Mouse (Mus musculus) heart, embryonic 12.5 days (tissue): ENCODE measurements around the gene Btbd10. TPM values are rescaled to one million over a fixed set of nuclear protein-coding genes. Genes with fewer than 3 reads are reported as not detected.

Source experiments
- ATAC-seq: fragments of 200-750 bp; cut with Nextera tagmentation; 2 replicates; pipeline ENCODE4 v1.8.0; 2017; ENCODE audit warnings: moderate TSS enrichment, moderate library complexity; ENCODE audit not compliant: insufficient number of reproducible peaks, low FRiP score
- H3K27ac ChIP-seq: fragments of 300-500 bp; sonication (generic); 2 replicates; pipeline ENCODE4 v1.5.1; 2016; ENCODE audit warnings: mild to moderate bottlenecking, moderate library complexity; ENCODE audit not compliant: poor library complexity, severe bottlenecking
- H3K27me3 ChIP-seq: fragments of 300-500 bp; sonication (generic); replicated peaks from 2 replicates; pipeline ENCODE4 v1.6.1; 2016; ENCODE audit warnings: mild to moderate bottlenecking, moderate library complexity
- H3K36me3 ChIP-seq: fragments of 300-500 bp; sonication (generic); 2 replicates; pipeline ENCODE4 v1.6.1; 2016; ENCODE audit warnings: mild to moderate bottlenecking, moderate library complexity
- H3K4me1 ChIP-seq: fragments of 300-500 bp; sonication (generic); replicated peaks from 2 replicates; pipeline ENCODE4 v1.6.1; 2016; ENCODE audit warnings: mild to moderate bottlenecking
- H3K4me2 ChIP-seq: fragments of 300-500 bp; sonication (generic); 2 replicates; pipeline ENCODE4 v1.6.1; 2016; ENCODE audit warnings: mild to moderate bottlenecking, moderate library complexity
- H3K4me3 ChIP-seq: fragments of 300-500 bp; sonication (generic); 2 replicates; pipeline ENCODE4 v1.5.1; 2016; ENCODE audit warnings: mild to moderate bottlenecking
- H3K9ac ChIP-seq: fragments of 300-500 bp; sonication (generic); 2 replicates; pipeline ENCODE4 v1.6.1; 2016; ENCODE audit warnings: mild to moderate bottlenecking, moderate library complexity
- H3K9me3 ChIP-seq: fragments of 300-500 bp; sonication (generic); replicated peaks from 2 replicates; pipeline ENCODE4 v1.6.1; 2016; ENCODE audit warnings: mild to moderate bottlenecking, moderate library complexity
- WGBS: fragments of 180-500 bp; shearing (Covaris S2); methylation state at CpG from one replicate; pipeline ENCODE4 v1.1.7; 2016; 5-methylcytosine and 5-hydroxymethylcytosine counted together
- polyA plus RNA-seq: library from polyadenylated mRNA; unstranded; fragments of >200 nt; fragmentation: Nextera tagmentation; extraction: Ambion mirVana; gene quantifications from 2 replicates; pipeline ENCODE4 v1.2.1, GENCODE M21; 2016

Btbd10 gene
- polyA plus RNA-seq, 1 experiment from 2014 or later: 24.0 TPM

DNA sequence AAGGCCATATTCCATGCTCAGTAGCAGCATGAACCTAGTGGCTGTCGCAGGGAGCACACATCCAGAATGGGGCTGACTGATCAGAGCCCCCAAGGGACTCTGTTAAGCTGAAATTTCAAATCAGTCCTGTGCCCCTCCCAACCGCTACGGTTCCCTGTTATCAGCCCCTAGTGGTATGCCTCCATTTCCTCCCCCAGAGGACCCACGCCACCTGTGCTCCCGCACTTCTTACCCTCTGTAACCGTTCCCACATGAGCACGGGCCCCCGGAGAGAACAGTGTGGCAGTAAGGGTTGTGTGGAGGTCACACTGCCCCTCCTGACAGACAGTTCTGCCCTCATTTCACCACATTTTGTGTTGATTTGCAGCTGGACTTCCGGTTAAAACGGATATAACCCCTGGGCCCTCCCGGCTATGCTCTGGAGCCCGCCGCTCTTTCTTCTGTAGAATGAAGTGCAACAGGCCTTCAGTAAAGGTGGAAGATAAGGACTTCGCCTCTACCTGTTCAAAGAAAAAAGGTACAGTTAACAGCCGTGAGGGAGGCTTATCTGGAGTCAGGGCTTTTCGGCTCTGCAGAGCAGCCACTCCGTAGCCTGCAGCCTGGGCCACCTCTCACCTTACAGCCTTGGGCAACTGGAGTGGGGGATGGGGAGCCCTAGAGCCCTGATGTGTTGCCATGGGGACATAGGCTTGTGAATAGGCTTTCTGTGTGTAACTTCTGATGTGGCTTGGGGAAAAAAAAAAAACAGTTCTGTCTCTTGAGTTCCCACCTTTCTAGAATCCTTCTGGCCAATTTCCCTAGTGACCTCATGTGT, 73.9 kb downstream of the Btbd10 start:
- H3K36me3 ChIP-seq: peaks cover 13% of the 10 kb centered on the region
- peaks cover 13% of the 10 kb centered on the region for H3K4me1 ChIP-seq
- 0 out of 2 replicates have a peak overlapping the region, but pooled peaks have one; percentile 1 for H3K4me3 ChIP-seq
- no peaks in the 10 kb centered on the region for H3K27me3 ChIP-seq
- WGBS: 23% methylated on average over 17 of the region's 17 CpGs
- H3K27ac ChIP-seq: no peak overlapping the region
- H3K9ac ChIP-seq: 0 out of 2 replicates have a peak overlapping the region, but pooled peaks have one; percentile 31
- peak overlapping the region; percentile 44 for H3K4me2 ChIP-seq
- no peaks in the 10 kb centered on the region for H3K9me3 ChIP-seq
- ATAC-seq: peak; percentile 55; the same call in 1 of the 2 replicates

DNA sequence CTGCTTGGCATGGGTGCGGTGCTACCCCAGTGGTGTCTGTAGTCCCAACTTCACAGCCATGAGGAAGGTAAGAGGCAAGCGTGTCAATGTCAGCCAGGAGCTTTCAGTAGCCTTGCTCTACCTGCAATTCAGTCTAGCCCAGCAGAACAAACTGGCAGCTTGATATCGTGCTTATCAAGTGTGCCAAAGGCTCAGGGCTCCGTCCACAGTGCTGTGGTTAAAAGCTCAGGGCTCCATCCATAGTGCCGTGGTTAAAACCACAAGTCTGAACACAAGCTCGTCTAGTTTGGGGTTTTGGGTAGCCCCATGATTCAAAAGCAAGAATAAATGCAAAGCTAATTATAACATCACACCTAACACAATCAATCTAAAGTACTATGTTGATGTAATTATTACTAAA, 74.6 kb downstream of the Btbd10 start:
- no peak overlapping the region for H3K4me3 ChIP-seq
- no peak overlapping the region for H3K9ac ChIP-seq
- H3K36me3 ChIP-seq: peaks cover 15% of the 10 kb centered on the region
- peaks cover 13% of the 10 kb centered on the region for H3K4me1 ChIP-seq
- no peaks in the 10 kb centered on the region for H3K27me3 ChIP-seq
- no peak overlapping the region for H3K27ac ChIP-seq
- 79% methylated on average over 6 of the region's 6 CpGs for WGBS
- no peak overlapping the region for H3K4me2 ChIP-seq
- no peaks in the 10 kb centered on the region for H3K9me3 ChIP-seq
- no peak for ATAC-seq

DNA sequence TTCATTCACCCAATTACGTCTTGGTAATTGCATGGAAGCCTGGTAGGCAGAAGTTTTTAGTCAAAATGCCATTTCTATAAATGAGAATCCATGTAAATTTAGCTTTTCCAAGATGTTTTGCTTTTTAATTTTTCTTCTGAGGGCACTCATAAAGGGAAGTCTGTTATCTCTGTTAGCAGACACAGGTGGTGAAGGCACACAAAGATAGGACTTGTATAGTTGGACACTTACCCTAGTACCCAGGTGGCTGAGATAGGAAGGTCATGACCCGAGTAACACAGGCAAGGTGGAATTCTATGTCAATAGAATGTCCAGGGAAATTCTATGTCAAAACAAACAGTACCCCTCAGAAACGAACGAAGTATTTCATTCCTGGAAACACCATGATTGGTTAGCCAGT, 77.0 kb downstream of the Btbd10 start:
- Histone ChIP-seq H3K9ac (no peak overlapping the region), H3K27ac (no peak overlapping the region), H3K4me3 (no peak overlapping the region), H3K4me1 (peaks cover 13% of the 10 kb centered on the region), H3K36me3 (peaks cover 15% of the 10 kb centered on the region), H3K9me3 (no peaks in the 10 kb centered on the region), H3K27me3 (no peaks in the 10 kb centered on the region), H3K4me2 (no peak overlapping the region)
- ATAC-seq: no peak
- 73% methylated on average over 4 of the region's 4 CpGs for WGBS

DNA sequence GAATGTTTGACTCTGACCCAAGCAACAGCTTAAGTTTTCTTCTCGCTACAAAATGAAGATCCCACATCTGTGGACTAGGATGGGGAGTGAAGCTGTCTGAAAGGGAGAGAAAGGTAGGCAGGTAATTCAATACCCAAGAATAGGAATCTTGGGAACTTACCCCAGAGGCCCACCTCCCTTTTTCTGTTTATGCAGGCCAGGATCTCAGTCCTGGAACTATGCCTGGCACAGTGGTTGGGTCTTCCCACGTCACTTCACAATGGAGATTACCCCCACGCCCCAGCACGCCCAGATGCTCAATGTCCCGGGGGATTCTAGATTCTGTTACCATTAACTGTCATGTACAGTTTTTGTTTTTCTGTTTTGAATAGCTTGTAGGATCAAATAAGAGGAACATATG, 77.5 kb downstream of the Btbd10 start:
- no peak overlapping the region for H3K9ac ChIP-seq
- H3K27ac ChIP-seq: no peak overlapping the region
- no peak overlapping the region for H3K4me3 ChIP-seq
- H3K4me1 ChIP-seq: peaks cover 13% of the 10 kb centered on the region
- no peak for ATAC-seq
- H3K9me3 ChIP-seq: no peaks in the 10 kb centered on the region
- H3K27me3 ChIP-seq: no peaks in the 10 kb centered on the region
- no peak overlapping the region for H3K4me2 ChIP-seq
- WGBS: 80% methylated on average over 5 of the region's 5 CpGs
- H3K36me3 ChIP-seq: peaks cover 15% of the 10 kb centered on the region

DNA sequence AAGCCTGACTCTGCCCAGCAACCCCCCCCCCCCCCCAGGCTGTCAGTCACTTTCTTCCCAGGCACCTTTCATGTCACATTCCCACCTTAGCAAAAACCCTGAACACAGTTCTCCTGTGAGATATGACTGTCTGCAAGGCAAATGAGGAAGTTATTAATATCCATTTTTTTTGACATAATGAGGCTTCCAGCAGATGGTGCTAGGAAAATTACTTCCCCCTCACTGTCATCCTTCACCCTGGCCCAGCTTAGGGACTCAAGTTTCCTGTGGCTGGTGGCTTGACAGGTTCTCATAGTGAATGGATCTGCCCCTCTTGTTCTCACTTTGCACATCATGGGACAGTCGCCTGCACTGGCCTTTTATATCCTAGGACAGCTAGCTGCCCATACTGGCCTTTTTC, 80.0 kb downstream of the Btbd10 start:
- peaks cover 18% of the 10 kb centered on the region for H3K36me3 ChIP-seq
- H3K9me3 ChIP-seq: no peaks in the 10 kb centered on the region
- H3K4me3 ChIP-seq: no peak overlapping the region
- H3K9ac ChIP-seq: no peak overlapping the region
- 80% methylated on average over 1 of the region's 1 CpGs for WGBS
- H3K4me2 ChIP-seq: no peak overlapping the region
- H3K27me3 ChIP-seq: no peaks in the 10 kb centered on the region
- ATAC-seq: no peak
- H3K4me1 ChIP-seq: 0 out of 2 replicates have a peak, but pooled peaks cover 3% of the 10 kb centered on the region
- H3K27ac ChIP-seq: no peak overlapping the region

DNA sequence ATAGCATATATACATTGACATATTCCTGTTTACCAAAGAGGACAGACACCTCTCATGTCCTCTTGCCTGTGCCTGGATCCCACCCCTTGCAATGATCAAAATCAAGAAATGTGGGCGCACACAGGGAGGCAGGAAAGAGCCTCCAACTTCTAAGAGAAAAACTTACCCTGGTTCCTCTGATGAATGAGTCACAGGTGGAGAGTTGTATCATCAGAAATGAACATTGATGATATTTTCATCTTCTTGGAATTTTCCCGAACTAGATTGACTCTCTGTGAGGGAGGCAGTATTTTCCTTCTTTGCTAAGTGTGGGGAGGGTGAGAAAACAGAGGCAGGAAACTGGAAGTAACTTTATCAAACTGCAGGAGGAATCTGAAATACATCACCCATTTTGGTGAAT, 83.8 kb downstream of the Btbd10 start:
- peaks cover 23% of the 10 kb centered on the region for H3K36me3 ChIP-seq
- no peak overlapping the region for H3K27ac ChIP-seq
- H3K4me1 ChIP-seq: no peaks in the 10 kb centered on the region
- H3K9me3 ChIP-seq: no peaks in the 10 kb centered on the region; the same call in 1 of the 2 replicates
- WGBS: 66% methylated on average over 2 of the region's 2 CpGs
- no peak for ATAC-seq
- no peaks in the 10 kb centered on the region for H3K27me3 ChIP-seq
- H3K4me2 ChIP-seq: no peak overlapping the region
- H3K4me3 ChIP-seq: no peak overlapping the region
- no peak overlapping the region for H3K9ac ChIP-seq

DNA sequence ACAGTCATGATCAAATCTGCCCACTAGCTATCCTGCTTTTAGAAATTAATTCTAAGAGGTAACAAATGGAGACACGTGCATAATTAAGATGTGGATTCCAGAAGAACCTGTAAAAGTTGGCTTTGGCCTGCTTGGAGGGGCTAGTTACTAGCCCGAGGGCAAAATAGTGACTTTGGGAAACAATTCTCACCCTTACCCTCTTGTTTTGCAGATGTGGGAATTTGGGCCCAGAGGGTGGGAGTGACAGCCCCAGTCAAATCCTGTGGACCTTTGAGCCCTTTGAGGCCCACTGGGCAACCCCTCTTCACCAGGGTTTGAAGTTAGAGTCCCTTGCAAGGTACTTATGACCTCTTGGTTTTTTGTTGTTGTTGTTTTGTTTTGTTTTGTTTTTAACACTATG, 89.9 kb downstream of the Btbd10 start:
- WGBS: 66% methylated on average over 2 of the region's 2 CpGs

DNA sequence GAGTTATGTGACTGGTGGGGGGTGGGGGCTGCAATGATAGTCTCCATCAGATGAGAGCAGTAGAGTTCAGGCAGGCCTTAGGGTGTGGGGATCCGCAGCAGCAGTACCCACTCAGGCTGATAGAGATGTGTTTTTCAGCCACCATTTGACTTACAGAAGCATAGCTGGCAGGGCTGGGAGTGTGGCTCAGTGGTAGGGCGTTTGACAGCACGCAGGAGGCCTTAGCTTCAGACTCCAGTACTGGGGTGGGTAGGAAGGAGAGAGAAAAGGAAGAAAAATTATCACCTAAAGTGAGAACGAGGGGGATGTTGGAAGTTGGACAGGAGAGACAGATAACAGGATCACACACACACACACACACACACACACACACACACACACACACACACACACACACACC, 90.7 kb downstream of the Btbd10 start:
- Histone ChIP-seq H3K27ac (no peak overlapping the region), H3K27me3 (no peaks in the 10 kb centered on the region), H3K9ac (no peak overlapping the region), H3K4me2 (no peak overlapping the region), H3K4me3 (no peak overlapping the region), H3K9me3 (no peaks in the 10 kb centered on the region; the same call in 1 of the 2 replicates), H3K36me3 (peaks cover 5% of the 10 kb centered on the region), H3K4me1 (no peaks in the 10 kb centered on the region)
- no peak for ATAC-seq
- 65% methylated on average over 4 of the region's 4 CpGs for WGBS

More for the DNA sequence above, 89.9 kb downstream of the Btbd10 start:
- Histone ChIP-seq H3K4me1 (no peaks in the 10 kb centered on the region), H3K4me2 (no peak overlapping the region), H3K4me3 (no peak overlapping the region), H3K9me3 (no peaks in the 10 kb centered on the region; the same call in 1 of the 2 replicates), H3K9ac (no peak overlapping the region), H3K27me3 (no peaks in the 10 kb centered on the region), H3K27ac (no peak overlapping the region), H3K36me3 (peaks cover 5% of the 10 kb centered on the region)
- no peak for ATAC-seq

DNA sequence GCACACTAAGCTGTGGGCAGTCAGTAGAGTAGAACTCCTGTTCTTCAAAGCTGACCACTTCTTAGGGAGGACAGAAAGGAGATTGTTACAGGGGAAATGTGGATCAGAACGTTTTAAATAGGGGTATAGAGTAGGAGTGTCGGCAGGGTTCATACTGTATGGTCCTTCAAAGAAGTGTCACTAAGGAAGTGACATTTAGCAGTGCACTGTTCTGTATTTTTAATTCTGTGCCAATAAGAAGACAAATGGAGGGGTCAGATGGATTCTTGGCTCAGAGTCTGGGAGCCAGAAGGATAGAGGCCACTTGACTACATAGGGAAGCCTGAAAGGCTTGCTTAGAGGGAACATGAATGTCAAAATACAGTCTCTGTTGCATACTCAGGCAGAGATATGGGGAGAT, 91.9 kb downstream of the Btbd10 start:
- Histone ChIP-seq H3K4me3 (no peak overlapping the region), H3K9me3 (no peaks in the 10 kb centered on the region), H3K27me3 (no peaks in the 10 kb centered on the region), H3K9ac (no peak overlapping the region), H3K27ac (no peak overlapping the region), H3K36me3 (no peaks in the 10 kb centered on the region), H3K4me1 (peaks cover 5% of the 10 kb centered on the region), H3K4me2 (no peak overlapping the region)
- ATAC-seq: no peak
- 49% methylated on average over 2 of the region's 2 CpGs for WGBS

DNA sequence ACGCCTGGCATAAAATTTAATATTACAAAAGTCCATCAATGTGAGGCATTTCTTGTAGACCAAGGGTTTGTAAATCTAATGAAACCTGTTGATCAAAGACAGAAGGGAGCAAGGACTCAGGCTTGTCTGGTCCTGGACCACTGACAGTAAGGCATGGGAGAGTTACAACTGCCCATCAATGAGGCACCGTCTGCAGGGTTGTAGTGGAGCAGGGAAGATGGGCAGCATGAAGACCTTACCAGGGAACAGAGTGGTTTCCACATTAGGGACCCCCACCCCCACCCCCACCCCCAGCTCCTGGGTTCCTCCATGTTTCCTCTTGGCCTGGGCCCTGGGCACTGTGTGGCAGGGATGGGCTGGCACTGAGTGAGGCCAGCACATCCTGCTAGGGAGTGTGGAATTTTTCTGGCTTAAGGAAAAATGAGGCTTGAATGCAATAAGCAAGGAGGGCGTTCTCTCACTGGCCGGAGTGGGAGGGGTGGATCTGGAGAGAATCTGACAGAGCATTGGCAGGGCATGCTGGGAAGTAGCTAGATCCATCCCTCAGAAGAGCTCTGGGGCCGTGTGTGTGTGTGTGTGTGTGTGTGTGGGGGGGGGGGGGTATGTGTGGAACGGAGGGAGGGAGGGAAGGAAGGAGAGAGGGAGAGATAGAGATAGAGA, 96.7 kb downstream of the Btbd10 start:
- WGBS: 77% methylated on average over 5 of the region's 6 CpGs
- Histone ChIP-seq H3K9ac (no peak overlapping the region), H3K27me3 (no peaks in the 10 kb centered on the region), H3K27ac (no peak overlapping the region), H3K4me1 (peaks cover 28% of the 10 kb centered on the region), H3K4me2 (no peak overlapping the region), H3K36me3 (no peaks in the 10 kb centered on the region), H3K4me3 (no peak overlapping the region), H3K9me3 (no peaks in the 10 kb centered on the region)
- peak; percentile 51; the same call in 1 of the 2 replicates for ATAC-seq

DNA sequence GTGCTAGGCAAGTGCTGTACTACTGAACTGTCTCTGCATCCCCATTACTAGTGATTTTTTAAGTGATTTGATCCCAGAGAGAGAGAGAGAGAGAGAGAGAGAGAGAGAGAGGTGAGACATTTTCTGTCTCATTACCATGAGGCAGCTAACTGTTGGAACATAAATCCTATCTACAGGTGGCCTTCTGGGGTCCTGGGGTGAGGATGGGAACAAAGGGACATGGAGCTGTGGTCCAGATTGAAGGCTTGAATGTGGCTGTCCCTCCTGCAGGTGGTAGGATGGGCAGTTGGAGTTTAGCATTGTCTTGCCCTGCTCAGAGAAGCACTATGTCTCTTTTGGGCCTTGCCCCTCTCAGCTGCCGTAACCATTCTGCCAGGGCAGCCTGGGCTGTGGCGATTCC, 98.2 kb downstream of the Btbd10 start:
- WGBS: 62% methylated on average over 2 of the region's 2 CpGs
- Histone ChIP-seq H3K9ac (no peak overlapping the region), H3K4me2 (no peak overlapping the region), H3K36me3 (no peaks in the 10 kb centered on the region), H3K4me3 (no peak overlapping the region), H3K9me3 (no peaks in the 10 kb centered on the region), H3K27ac (no peak overlapping the region), H3K4me1 (peaks cover 28% of the 10 kb centered on the region), H3K27me3 (no peaks in the 10 kb centered on the region)
- no peak for ATAC-seq
